Mouse (Mus musculus): ENCODE data around the gene Arcn1.

- no peak for TF ChIP-seq CTCF (IDR thresholded peaks at IDR 0.05; ENCODE audit: control insufficient read depth, insufficient read depth, insufficient read length)
- TF ChIP-seq USF1 (IDR thresholded peaks at IDR 0.05; ENCODE audit: low read depth) = no peak
- no peak for TF ChIP-seq CEBPB (IDR thresholded peaks at IDR 0.05; ENCODE audit: low read depth)
- no peak for TF ChIP-seq MYOG (IDR thresholded peaks at IDR 0.05; ENCODE audit: control insufficient read depth, extremely low read depth, insufficient read length)
Measured at GRCm38 (mm10) chr9:44723008-44723407, 44.6 kb downstream of the Arcn1 start.

All from C2C12 (cell line).